Mouse (Mus musculus) intestine, embryonic 14.5 days (tissue): ENCODE measurements at regions not wholly inside any gene's neighbourhood (a gene's known extent, or its start where the extent isn't known, plus 50 kb on each side); places are given as distances from the start of the nearest gene placed in this dataset.

Experiments used
- ATAC-seq: fragments of 200-750 bp; cut with Nextera tagmentation; replicated peaks from 2 replicates; pipeline ENCODE4 v1.8.0; 2017; ENCODE audit warnings: low read depth, moderate number of reproducible peaks, moderate TSS enrichment, moderate library complexity; ENCODE audit not compliant: low FRiP score, low TSS enrichment
- DNase-seq: peaks from one replicate; pipeline ENCODE4 v3.0.0-alpha.2; 2018; ENCODE audit warnings: low spot score
- H3K27ac ChIP-seq: fragments of 300-500 bp; sonication (generic); 2 replicates; pipeline ENCODE4 v1.5.1; 2014; ENCODE audit warnings: low read depth, mild to moderate bottlenecking, control low read depth
- H3K27me3 ChIP-seq: fragments of 300-500 bp; sonication (generic); replicated peaks from 2 replicates; pipeline ENCODE4 v1.6.1; 2014; ENCODE audit warnings: low read length, control low read depth; ENCODE audit not compliant: control insufficient read depth, insufficient read depth
- H3K36me3 ChIP-seq: fragments of 300-500 bp; sonication (generic); 2 replicates; pipeline ENCODE4 v1.6.1; 2014; ENCODE audit warnings: low read length, control low read depth; ENCODE audit not compliant: control insufficient read depth, insufficient read depth
- H3K4me1 ChIP-seq: fragments of 300-500 bp; sonication (generic); replicated peaks from 2 replicates; pipeline ENCODE4 v1.6.1; 2014; ENCODE audit warnings: low read length, control low read depth, mixed read lengths; ENCODE audit not compliant: control insufficient read depth, insufficient read depth
- H3K4me2 ChIP-seq: fragments of 300-500 bp; sonication (generic); 2 replicates; pipeline ENCODE4 v1.6.1; 2014; ENCODE audit warnings: low read length
- H3K4me3 ChIP-seq: fragments of 300-500 bp; sonication (generic); 2 replicates; pipeline ENCODE4 v1.5.1; 2014; ENCODE audit warnings: low read depth, low read length, control low read depth, mixed read lengths
- H3K9ac ChIP-seq: fragments of 300-500 bp; sonication (generic); 2 replicates; pipeline ENCODE4 v1.6.1; 2014; ENCODE audit warnings: mild to moderate bottlenecking, low read length
- H3K9me3 ChIP-seq: fragments of 300-500 bp; sonication (generic); 2 replicates; pipeline ENCODE4 v1.6.1; 2016; ENCODE audit warnings: low read length, control low read depth; ENCODE audit not compliant: control insufficient read depth
- WGBS: fragments of 180-500 bp; shearing (Covaris S2); extraction: QIAGEN DNeasy Blood & Tissue Kit; methylation state at CpG from one replicate; pipeline ENCODE4 v1.1.7; 2014; 5-methylcytosine and 5-hydroxymethylcytosine counted together

DNA sequence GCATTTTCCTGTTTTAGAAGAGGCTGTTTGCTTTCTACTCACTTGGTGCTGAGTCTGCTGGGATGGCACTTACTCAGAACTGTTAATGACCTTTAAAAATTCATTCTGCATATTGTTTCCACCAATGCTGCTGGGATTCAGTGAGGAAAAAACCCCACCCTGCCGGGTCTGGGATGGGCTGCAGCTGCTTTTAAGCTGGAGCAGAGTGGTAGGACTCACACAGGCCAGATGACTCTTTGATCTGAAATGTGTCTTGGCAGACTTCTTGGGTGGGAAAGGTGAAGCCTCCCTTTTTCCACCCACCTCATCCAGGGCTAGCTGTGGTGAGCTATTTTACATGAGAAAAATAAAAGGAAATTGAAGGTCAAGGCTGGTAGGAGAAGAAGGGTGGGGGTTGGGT, 56.4 kb upstream of the Ddhd1 start:
- Histone ChIP-seq H3K4me3 (no peak overlapping the region), H3K4me1 (no peaks in the 10 kb centered on the region), H3K4me2 (no peak overlapping the region), H3K9me3 (no peaks in the 10 kb centered on the region), H3K9ac (no peak overlapping the region), H3K27me3 (no peaks in the 10 kb centered on the region), H3K27ac (no peak overlapping the region), H3K36me3 (no peaks in the 10 kb centered on the region)
- no peak for DNase-seq
- 32% methylated on average over 1 of the region's 1 CpGs for WGBS
- no peak for ATAC-seq

DNA sequence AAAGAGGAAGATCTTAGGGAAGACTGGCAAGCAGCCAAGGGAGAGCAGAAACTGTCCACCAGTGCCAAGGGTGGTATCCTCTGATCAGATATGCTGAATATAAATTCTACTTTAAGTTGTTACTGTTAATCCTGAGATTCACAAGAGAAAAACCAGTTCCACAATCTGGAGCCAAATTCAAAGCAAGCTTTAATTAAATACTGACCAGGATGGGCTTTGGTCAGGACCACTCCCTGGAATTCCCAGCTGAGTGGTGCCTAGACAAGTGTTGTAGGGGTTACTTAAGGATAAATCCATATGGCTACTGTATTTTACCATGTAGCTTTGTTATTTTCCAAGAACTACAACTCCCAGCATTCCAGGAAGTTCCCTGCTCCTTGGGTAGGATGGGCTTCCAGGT, 56.8 kb upstream of the Ddhd1 start:
- ATAC-seq = no peak
- Histone ChIP-seq H3K4me3 (no peak overlapping the region), H3K9me3 (no peaks in the 10 kb centered on the region), H3K27me3 (no peaks in the 10 kb centered on the region), H3K4me1 (no peaks in the 10 kb centered on the region), H3K27ac (no peak overlapping the region), H3K4me2 (no peak overlapping the region), H3K9ac (no peak overlapping the region), H3K36me3 (no peaks in the 10 kb centered on the region)
- DNase-seq = no peak

DNA sequence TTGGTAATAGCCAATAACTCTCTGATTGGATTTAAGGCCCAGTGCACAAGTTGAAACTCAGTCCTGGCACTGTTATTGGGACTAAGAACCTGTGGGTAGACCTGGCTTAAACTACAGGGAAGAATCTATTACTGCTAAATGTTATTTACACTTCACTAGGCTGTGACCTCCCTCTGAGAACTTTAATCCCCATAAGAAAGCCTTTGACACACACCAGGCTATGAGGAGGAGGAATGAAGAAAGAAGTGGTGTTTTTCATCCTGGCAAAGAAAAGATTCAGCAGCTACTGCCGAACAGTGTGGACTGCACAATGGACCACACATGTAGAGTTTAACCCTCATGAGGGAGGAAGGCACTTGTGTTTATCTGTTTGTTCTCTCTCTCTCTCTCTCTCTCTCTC, 58.2 kb upstream of the Ddhd1 start:
- H3K4me3 ChIP-seq = no peak overlapping the region
- no peaks in the 10 kb centered on the region for H3K27me3 ChIP-seq
- no peaks in the 10 kb centered on the region for H3K36me3 ChIP-seq
- H3K9ac ChIP-seq = no peak overlapping the region
- 24% methylated on average over 1 of the region's 1 CpGs for WGBS
- no peak overlapping the region for H3K27ac ChIP-seq
- no peak for ATAC-seq
- H3K4me2 ChIP-seq = no peak overlapping the region
- no peak for DNase-seq
- H3K9me3 ChIP-seq = no peaks in the 10 kb centered on the region
- no peaks in the 10 kb centered on the region for H3K4me1 ChIP-seq

DNA sequence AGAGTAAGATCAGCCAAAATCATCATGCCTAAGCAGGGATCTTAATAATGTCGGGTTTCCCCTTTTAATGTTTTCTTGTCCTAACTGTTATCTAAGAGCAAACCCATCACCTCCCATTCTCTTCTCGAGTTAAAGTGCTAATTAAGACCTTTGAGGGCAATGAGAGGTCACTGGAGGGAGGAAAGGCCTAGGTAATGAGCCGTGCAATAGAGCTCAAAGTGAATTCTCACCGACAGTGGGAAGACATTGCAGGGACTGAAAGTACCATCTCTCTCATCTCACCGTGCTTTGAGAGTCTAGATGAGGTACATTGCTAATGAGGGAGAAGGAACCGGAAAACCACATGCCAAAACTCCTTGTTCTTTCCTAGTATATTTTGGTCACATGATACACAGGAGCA, 64.9 kb upstream of the Ddhd1 start:
- Histone ChIP-seq H3K4me1 (no peaks in the 10 kb centered on the region), H3K27me3 (no peaks in the 10 kb centered on the region), H3K4me3 (no peak overlapping the region), H3K4me2 (no peak overlapping the region), H3K9me3 (no peaks in the 10 kb centered on the region), H3K9ac (no peak overlapping the region), H3K27ac (no peak overlapping the region), H3K36me3 (no peaks in the 10 kb centered on the region)
- 51% methylated on average over 6 of the region's 6 CpGs for WGBS
- no peak for ATAC-seq
- no peak for DNase-seq

DNA sequence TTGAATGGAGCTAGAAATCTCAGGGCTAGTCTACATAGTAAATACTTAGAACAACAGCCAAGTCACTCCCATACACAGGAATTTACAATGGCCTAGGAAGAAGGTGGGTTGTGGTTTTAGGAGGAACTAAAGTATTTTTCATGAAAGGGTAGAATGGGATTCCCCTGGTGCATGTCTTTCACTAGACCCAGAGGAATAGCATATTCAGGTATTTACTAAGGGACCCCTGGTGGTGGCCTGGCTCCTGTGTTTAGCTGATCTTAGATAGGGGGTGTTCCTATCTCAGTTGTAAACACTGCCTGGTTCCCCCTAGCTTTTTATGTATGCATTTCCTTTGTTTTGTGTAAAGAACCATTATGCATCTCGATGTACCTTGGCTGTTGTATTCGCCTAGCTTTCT, 66.4 kb upstream of the Ddhd1 start:
- Histone ChIP-seq H3K4me1 (no peaks in the 10 kb centered on the region), H3K4me3 (no peak overlapping the region), H3K27ac (no peak overlapping the region), H3K4me2 (no peak overlapping the region), H3K27me3 (no peaks in the 10 kb centered on the region), H3K36me3 (no peaks in the 10 kb centered on the region), H3K9me3 (no peaks in the 10 kb centered on the region), H3K9ac (no peak overlapping the region)
- DNase-seq = no peak
- 92% methylated on average over 2 of the region's 2 CpGs for WGBS
- ATAC-seq = no peak

DNA sequence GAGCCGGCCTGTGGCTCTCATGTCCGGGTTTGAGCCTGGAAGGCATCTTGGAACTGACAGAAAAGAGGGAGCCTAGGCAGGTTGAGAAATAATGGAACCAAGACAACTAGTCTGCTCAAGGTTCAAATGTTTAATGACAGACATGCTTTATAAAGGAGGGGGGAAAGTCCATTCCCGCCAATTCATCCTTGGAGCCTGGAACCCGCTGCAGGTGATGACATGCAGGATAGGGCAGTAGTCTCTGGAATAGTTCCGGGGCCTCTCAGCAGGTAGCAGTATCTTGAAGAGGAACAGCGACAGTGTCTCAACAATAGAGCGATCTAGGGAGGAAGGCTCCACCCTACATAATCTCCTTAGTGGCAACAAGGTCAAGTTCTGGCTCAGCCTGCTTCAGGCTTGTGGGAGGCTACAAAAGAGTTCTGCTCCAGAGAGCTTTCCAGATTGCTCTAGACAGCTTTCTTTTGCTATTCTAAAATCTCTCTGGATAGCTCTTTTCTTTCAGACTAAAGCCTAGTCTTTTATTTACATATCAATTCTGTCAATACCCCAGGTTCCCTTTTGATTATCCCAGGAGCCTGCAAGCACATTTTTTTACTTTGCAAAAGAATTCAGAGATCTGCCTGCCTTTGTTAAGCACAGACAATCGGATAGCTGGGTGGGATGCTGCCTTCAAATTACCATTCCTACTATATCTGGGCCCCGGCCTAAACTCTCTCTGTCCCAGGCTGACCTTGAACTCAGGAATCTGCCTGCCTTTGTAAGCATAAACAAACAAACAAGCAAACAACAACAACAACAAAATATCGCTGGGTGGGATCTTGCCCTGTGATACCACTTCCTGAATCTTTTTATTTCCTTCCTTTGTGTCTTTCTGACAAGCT, 76.8 kb upstream of the Ddhd1 start:
- WGBS = 73% methylated on average over 10 of the region's 10 CpGs

DNA sequence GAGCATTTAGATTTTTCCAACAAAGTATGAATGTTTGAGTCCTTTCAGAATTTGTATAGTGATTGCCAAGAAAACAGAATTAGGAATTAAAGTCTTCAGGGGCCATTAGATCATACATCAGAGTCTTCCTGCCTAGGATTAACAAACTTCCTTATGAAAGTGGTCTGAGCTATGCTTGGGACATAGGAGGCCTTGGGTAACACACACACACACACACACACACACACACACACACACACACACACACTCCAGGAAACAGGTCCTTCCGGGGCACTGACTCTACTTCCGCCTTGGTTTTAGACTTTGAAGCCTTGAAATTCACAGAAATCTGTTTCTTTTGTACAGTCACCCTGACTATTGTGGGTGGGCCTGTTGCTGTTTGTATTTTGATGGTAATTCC, 80.0 kb upstream of the Ddhd1 start:
- Histone ChIP-seq H3K4me3 (no peak overlapping the region), H3K4me1 (no peaks in the 10 kb centered on the region), H3K9ac (no peak overlapping the region), H3K36me3 (no peaks in the 10 kb centered on the region), H3K4me2 (no peak overlapping the region), H3K9me3 (no peaks in the 10 kb centered on the region), H3K27ac (no peak overlapping the region), H3K27me3 (no peaks in the 10 kb centered on the region)
- ATAC-seq (no peak), DNase-seq (no peak)
- WGBS = 94% methylated on average over 2 of the region's 2 CpGs

More for the DNA sequence above, 76.8 kb upstream of the Ddhd1 start:
- Histone ChIP-seq H3K4me2 (no peak overlapping the region), H3K4me3 (no peak overlapping the region), H3K27me3 (no peaks in the 10 kb centered on the region), H3K27ac (no peak overlapping the region), H3K4me1 (no peaks in the 10 kb centered on the region), H3K9me3 (no peaks in the 10 kb centered on the region), H3K36me3 (no peaks in the 10 kb centered on the region), H3K9ac (no peak overlapping the region)
- no peak for ATAC-seq
- DNase-seq = no peak

DNA sequence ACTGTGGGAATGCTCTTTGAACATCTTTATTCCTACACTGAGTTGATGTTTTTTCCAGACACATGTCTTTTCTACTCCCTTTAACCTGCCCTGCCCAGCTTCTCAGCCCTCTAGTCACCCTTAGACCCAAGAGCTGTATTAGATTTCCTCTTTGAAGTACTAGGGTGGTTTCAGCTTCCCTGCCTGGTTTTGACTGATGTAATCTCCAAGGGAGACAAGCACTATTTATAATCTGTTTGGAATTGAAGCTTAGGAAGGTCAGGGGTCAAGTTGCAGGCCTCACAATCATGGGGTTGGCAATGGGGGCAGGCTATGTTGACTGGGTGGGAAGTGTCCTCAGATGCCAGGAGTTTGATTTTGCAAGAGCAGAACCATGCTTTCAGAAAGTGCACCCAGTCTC, 81.7 kb upstream of the Ddhd1 start:
- Histone ChIP-seq H3K36me3 (no peaks in the 10 kb centered on the region), H3K4me1 (no peaks in the 10 kb centered on the region), H3K4me3 (no peak overlapping the region), H3K4me2 (no peak overlapping the region), H3K9me3 (no peaks in the 10 kb centered on the region), H3K27me3 (no peaks in the 10 kb centered on the region), H3K27ac (no peak overlapping the region), H3K9ac (no peak overlapping the region)
- ATAC-seq (no peak), DNase-seq (no peak)

DNA sequence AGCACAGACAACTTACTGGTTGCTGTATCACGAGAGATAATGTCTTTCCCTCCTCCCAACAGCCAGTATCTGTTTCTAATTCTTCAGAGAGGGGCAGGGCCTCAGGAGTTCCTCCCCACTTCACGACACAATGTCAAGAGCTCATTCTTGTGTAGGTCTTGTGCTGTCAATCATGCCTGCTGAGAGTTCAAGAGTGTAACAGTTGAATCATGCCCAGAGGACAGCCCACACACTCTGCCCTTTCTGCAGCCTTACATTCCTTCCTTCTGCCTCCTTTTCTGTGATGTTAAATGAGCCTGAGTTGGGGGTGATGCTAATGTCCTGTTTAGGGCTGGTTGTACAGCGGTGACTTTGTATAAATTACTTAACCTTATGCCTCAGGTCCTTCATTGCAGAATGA, 82.7 kb upstream of the Ddhd1 start:
- Histone ChIP-seq H3K4me2 (no peak overlapping the region), H3K27me3 (no peaks in the 10 kb centered on the region), H3K4me1 (no peaks in the 10 kb centered on the region), H3K27ac (no peak overlapping the region), H3K36me3 (no peaks in the 10 kb centered on the region), H3K9ac (no peak overlapping the region), H3K4me3 (no peak overlapping the region), H3K9me3 (no peaks in the 10 kb centered on the region)
- ATAC-seq (no peak), DNase-seq (no peak)
- 41% methylated on average over 3 of the region's 3 CpGs for WGBS
